Mouse (Mus musculus): ENCODE measurements around the gene Usp22. TPM values are rescaled to one million over a fixed set of nuclear protein-coding genes. Genes with fewer than 3 reads are reported as not detected.

Gene Usp22
- polyA plus RNA-seq, 2 experiments: 8.2 to 12.8 TPM

- no peaks in the 10 kb centered on the region for H3K27me3 ChIP-seq (ENCODE audit: control insufficient read depth, insufficient read depth, low read length)
These were observed 29.3 kb downstream of the Usp22 start for GRCm38 (mm10) chr11:61145551-61145950.

GRCm38 (mm10) chr11:61143564-61144469, 31.0 kb downstream of the Usp22 start:
- peaks cover 0 to 4% of the 10 kb centered on the region in 2 experiments; a peak in 2 of 4 replicates for H3K4me1 ChIP-seq (replicated peaks; ENCODE audit: control insufficient read depth in 2 of 2, insufficient read depth in 2 of 2, low read length in 1 of 2)
- no peak overlapping the region for H3K9ac ChIP-seq (replicated peaks)
- H3K27me3 ChIP-seq (ENCODE audit: control insufficient read depth, insufficient read depth, low read length): no peaks in the 10 kb centered on the region
- H3K4me3 ChIP-seq (ENCODE audit: insufficient read depth in 1 of 2, low read depth in 2 of 2, low read length in 2 of 2): no peak overlapping the region
- no peak overlapping the region for H3K27ac ChIP-seq
- ATAC-seq (ENCODE audit: insufficient read depth) (no peak), DNase-seq (ENCODE audit: low read depth in 3 of 3, low spot score in 3 of 3) (no peak)
- WGBS (ENCODE audit: insufficient replicate concordance): 29% methylated on average over 7 of the region's 7 CpGs
- no peaks in the 10 kb centered on the region for H3K36me3 ChIP-seq (replicated peaks; ENCODE audit: control insufficient read depth, insufficient read depth, low read depth)
- peak; percentile 32; the same call in 1 of the 2 replicates for TF ChIP-seq CTCF (IDR thresholded peaks at IDR 0.05; ENCODE audit: low read depth)
- no peak for TF ChIP-seq EP300 (IDR thresholded peaks at IDR 0.05; ENCODE audit: low read depth)
- peak overlapping the region; percentile 34 for H3K4me2 ChIP-seq (ENCODE audit: low read depth)
- H3K9me3 ChIP-seq (ENCODE audit: control insufficient read depth, low read length): no peaks in the 10 kb centered on the region

More at GRCm38 (mm10) chr11:61145551-61145950, 29.3 kb downstream of the Usp22 start:
- Histone ChIP-seq H3K27ac (no peak overlapping the region), H3K9me3 (ENCODE audit: control insufficient read depth, low read length) (no peaks in the 10 kb centered on the region), H3K4me2 (ENCODE audit: low read depth) (no peak overlapping the region), H3K9ac (replicated peaks) (no peak overlapping the region), H3K4me3 (ENCODE audit: insufficient read depth in 1 of 2, low read depth in 2 of 2, low read length in 2 of 2) (no peak overlapping the region), H3K36me3 (replicated peaks; ENCODE audit: control insufficient read depth, insufficient read depth, low read depth) (no peaks in the 10 kb centered on the region), H3K4me1 (replicated peaks; ENCODE audit: control insufficient read depth in 2 of 2, insufficient read depth in 2 of 2, low read length in 1 of 2) (peaks cover 0 to 4% of the 10 kb centered on the region in 2 experiments; a peak in 2 of 4 replicates)
- DNase-seq (ENCODE audit: low read depth in 3 of 3, low spot score in 3 of 3) (no peak), ATAC-seq (ENCODE audit: insufficient read depth) (no peak)
- TF ChIP-seq EP300 (IDR thresholded peaks at IDR 0.05; ENCODE audit: low read depth) (no peak), CTCF (IDR thresholded peaks at IDR 0.05; ENCODE audit: low read depth) (no peak)
- 65% methylated on average over 8 of the region's 8 CpGs for WGBS (ENCODE audit: insufficient replicate concordance)

GRCm38 (mm10) chr11:61142941-61143530, 31.8 kb downstream of the Usp22 start:
- Histone ChIP-seq H3K27ac (no peak overlapping the region), H3K4me3 (ENCODE audit: insufficient read depth in 1 of 2, low read depth in 2 of 2, low read length in 2 of 2) (peak overlapping the region; percentile 15 to 26), H3K4me2 (ENCODE audit: low read depth) (peak overlapping the region; percentile 34), H3K9me3 (ENCODE audit: control insufficient read depth, low read length) (no peaks in the 10 kb centered on the region), H3K27me3 (ENCODE audit: control insufficient read depth, insufficient read depth, low read length) (no peaks in the 10 kb centered on the region), H3K9ac (replicated peaks) (no peak overlapping the region), H3K4me1 (replicated peaks; ENCODE audit: control insufficient read depth in 2 of 2, insufficient read depth in 2 of 2, low read length in 1 of 2) (peaks cover 0 to 4% of the 10 kb centered on the region in 2 experiments; a peak in 2 of 4 replicates), H3K36me3 (replicated peaks; ENCODE audit: control insufficient read depth, insufficient read depth, low read depth) (no peaks in the 10 kb centered on the region)
- ATAC-seq (ENCODE audit: insufficient read depth): no peak
- no peak for DNase-seq (ENCODE audit: low read depth in 3 of 3, low spot score in 3 of 3)
- WGBS (ENCODE audit: insufficient replicate concordance): 22% methylated on average over 6 of the region's 6 CpGs
- TF ChIP-seq EP300 (IDR thresholded peaks at IDR 0.05; ENCODE audit: low read depth) (no peak), CTCF (IDR thresholded peaks at IDR 0.05; ENCODE audit: low read depth) (no peak)

- H3K4me1 ChIP-seq (replicated peaks; ENCODE audit: control insufficient read depth in 2 of 2, insufficient read depth in 2 of 2, low read length in 1 of 2): peaks cover 0 to 4% of the 10 kb centered on the region in 2 experiments; a peak in 2 of 4 replicates
- H3K9ac ChIP-seq (replicated peaks): no peak overlapping the region
- TF ChIP-seq CTCF (IDR thresholded peaks at IDR 0.05; ENCODE audit: low read depth): no peak
- TF ChIP-seq EP300 (IDR thresholded peaks at IDR 0.05; ENCODE audit: low read depth): no peak
- peak overlapping the region; percentile 34 for H3K4me2 ChIP-seq (ENCODE audit: low read depth)
- no peak for ATAC-seq (ENCODE audit: insufficient read depth)
- no peaks in the 10 kb centered on the region for H3K9me3 ChIP-seq (ENCODE audit: control insufficient read depth, low read length)
- DNase-seq (ENCODE audit: low read depth in 3 of 3, low spot score in 3 of 3): peak in 2 of 3 experiments; percentile 7 to 24
- peak overlapping the region; percentile 15 to 26; a peak in 2 of 4 replicates for H3K4me3 ChIP-seq (ENCODE audit: insufficient read depth in 1 of 2, low read depth in 2 of 2, low read length in 2 of 2)
- no peaks in the 10 kb centered on the region for H3K36me3 ChIP-seq (replicated peaks; ENCODE audit: control insufficient read depth, insufficient read depth, low read depth)
- 8% methylated on average over 3 of the region's 3 CpGs for WGBS (ENCODE audit: insufficient replicate concordance)
- no peak overlapping the region for H3K27ac ChIP-seq
- no peaks in the 10 kb centered on the region for H3K27me3 ChIP-seq (ENCODE audit: control insufficient read depth, insufficient read depth, low read length)
These were observed 32.6 kb downstream of the Usp22 start for GRCm38 (mm10) chr11:61142262-61142661.

GRCm38 (mm10) chr11:61141693-61142092, 33.2 kb downstream of the Usp22 start:
- H3K36me3 ChIP-seq (replicated peaks; ENCODE audit: control insufficient read depth, insufficient read depth, low read depth): no peaks in the 10 kb centered on the region
- no peak overlapping the region for H3K4me2 ChIP-seq (ENCODE audit: low read depth)
- H3K4me1 ChIP-seq (replicated peaks; ENCODE audit: control insufficient read depth in 2 of 2, insufficient read depth in 2 of 2, low read length in 1 of 2): peaks cover 0 to 3% of the 10 kb centered on the region in 2 experiments; a peak in 2 of 4 replicates
- no peak for TF ChIP-seq CTCF (IDR thresholded peaks at IDR 0.05; ENCODE audit: low read depth)
- TF ChIP-seq EP300 (IDR thresholded peaks at IDR 0.05; ENCODE audit: low read depth): no peak
- H3K9me3 ChIP-seq (ENCODE audit: control insufficient read depth, low read length): no peaks in the 10 kb centered on the region
- H3K27ac ChIP-seq: no peak overlapping the region
- H3K27me3 ChIP-seq (ENCODE audit: control insufficient read depth, insufficient read depth, low read length): no peaks in the 10 kb centered on the region
- no peak overlapping the region for H3K9ac ChIP-seq (replicated peaks)
- WGBS (ENCODE audit: insufficient replicate concordance): 38% methylated on average over 2 of the region's 2 CpGs
- ATAC-seq (ENCODE audit: insufficient read depth) (no peak), DNase-seq (ENCODE audit: low read depth in 3 of 3, low spot score in 3 of 3) (no peak)
- H3K4me3 ChIP-seq (ENCODE audit: insufficient read depth in 1 of 2, low read depth in 2 of 2, low read length in 2 of 2): no peak overlapping the region

Data from liver, embryonic 14.5 days (tissue).